Mouse (Mus musculus): ENCODE results near the gene Olfr390. TPM values are rescaled to one million over a fixed set of nuclear protein-coding genes. Genes with fewer than 3 reads are reported as not detected.

Olfr390 gene
- not detected in 2 replicates for polyA plus RNA-seq (2014; fragmentation: Nextera tagmentation; extraction: Ambion mirVana)

DNA sequence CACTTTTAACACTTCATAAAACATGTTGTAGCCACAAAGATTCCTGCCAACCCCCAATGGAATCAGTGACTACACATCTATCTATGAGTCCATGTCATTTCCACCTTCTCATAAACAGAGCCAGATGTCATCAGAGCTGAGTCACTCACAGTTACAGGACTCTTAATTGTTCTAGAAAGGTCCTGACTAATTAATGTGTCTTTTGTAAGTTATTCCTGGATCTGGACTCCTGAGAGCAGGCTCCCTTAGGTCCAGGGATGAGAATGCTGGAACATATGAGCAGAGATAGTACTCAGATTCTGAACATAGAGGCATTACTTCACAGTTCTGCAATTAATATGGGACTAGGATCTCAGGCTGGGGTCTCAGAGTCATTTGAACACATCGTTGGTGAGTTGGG is at the start of gene Olfr390:
Gene Olfr390, plus strand, starts transcription at position 301 of the 400 bp plus-strand sequence.
- DNase-seq (ENCODE audit: low spot score) (no peak), ATAC-seq (ENCODE audit: low FRiP score) (no peak)
- H3K27me3 ChIP-seq (ENCODE audit: control insufficient read depth, insufficient read depth, low read length): no peaks in the 10 kb centered on the region
- H3K36me3 ChIP-seq (ENCODE audit: control insufficient read depth, insufficient read depth, low read length): no peaks in the 10 kb centered on the region
- H3K9me3 ChIP-seq (ENCODE audit: control insufficient read depth, low read length): no peaks in the 10 kb centered on the region
- no peak within 1 kb of the TSS for H3K4me3 ChIP-seq (ENCODE audit: low read depth, low read length)
- WGBS: 62% methylated on average over 1 of the region's 1 CpGs
- no peak within 1 kb of the TSS for H3K27ac ChIP-seq (ENCODE audit: low read depth, low read length)
- no peaks in the 10 kb centered on the region for H3K4me1 ChIP-seq (replicated peaks; ENCODE audit: control insufficient read depth, insufficient read depth, low read length)
- H3K4me2 ChIP-seq (replicated peaks; ENCODE audit: low read depth, low read length): no peak within 1 kb of the TSS
- H3K9ac ChIP-seq (ENCODE audit: low read depth, low read length): no peak within 1 kb of the TSS

- Histone ChIP-seq H3K9me3 (ENCODE audit: control insufficient read depth, low read length) (no peaks in the 10 kb centered on the region; the same call in 1 of the 2 replicates), H3K4me2 (replicated peaks; ENCODE audit: low read depth, low read length) (no peak overlapping the region), H3K4me1 (replicated peaks; ENCODE audit: control insufficient read depth, insufficient read depth, low read length) (no peaks in the 10 kb centered on the region), H3K4me3 (ENCODE audit: low read depth, low read length) (no peak overlapping the region), H3K27ac (ENCODE audit: low read depth, low read length) (no peak overlapping the region), H3K36me3 (ENCODE audit: control insufficient read depth, insufficient read depth, low read length) (no peaks in the 10 kb centered on the region), H3K27me3 (ENCODE audit: control insufficient read depth, insufficient read depth, low read length) (no peaks in the 10 kb centered on the region), H3K9ac (ENCODE audit: low read depth, low read length) (no peak overlapping the region)
- DNase-seq (ENCODE audit: low spot score) (no peak), ATAC-seq (ENCODE audit: low FRiP score) (no peak)
Observed at GRCm38 (mm10) chr11:73759115-73759514, 23.6 kb upstream of the Olfr390 start.

- 88% methylated on average over 1 of the region's 1 CpGs for WGBS
- ATAC-seq (ENCODE audit: low FRiP score): no peak
- Histone ChIP-seq H3K9ac (ENCODE audit: low read depth, low read length) (no peak within 1 kb of the TSS), H3K27ac (ENCODE audit: low read depth, low read length) (no peak within 1 kb of the TSS), H3K27me3 (ENCODE audit: control insufficient read depth, insufficient read depth, low read length) (no peaks in the 10 kb centered on the region), H3K9me3 (ENCODE audit: control insufficient read depth, low read length) (no peaks in the 10 kb centered on the region), H3K4me1 (replicated peaks; ENCODE audit: control insufficient read depth, insufficient read depth, low read length) (no peaks in the 10 kb centered on the region), H3K4me3 (ENCODE audit: low read depth, low read length) (no peak within 1 kb of the TSS), H3K36me3 (ENCODE audit: control insufficient read depth, insufficient read depth, low read length) (no peaks in the 10 kb centered on the region), H3K4me2 (replicated peaks; ENCODE audit: low read depth, low read length) (no peak within 1 kb of the TSS)
- no peak for DNase-seq (ENCODE audit: low spot score)
Observed at GRCm38 (mm10) chr11:73780613-73781012, 2.2 kb upstream of the Olfr390 start, which contains the start of gene Olfr389. Gene Olfr389 (minus strand): TSS chr11:73780713.

DNA sequence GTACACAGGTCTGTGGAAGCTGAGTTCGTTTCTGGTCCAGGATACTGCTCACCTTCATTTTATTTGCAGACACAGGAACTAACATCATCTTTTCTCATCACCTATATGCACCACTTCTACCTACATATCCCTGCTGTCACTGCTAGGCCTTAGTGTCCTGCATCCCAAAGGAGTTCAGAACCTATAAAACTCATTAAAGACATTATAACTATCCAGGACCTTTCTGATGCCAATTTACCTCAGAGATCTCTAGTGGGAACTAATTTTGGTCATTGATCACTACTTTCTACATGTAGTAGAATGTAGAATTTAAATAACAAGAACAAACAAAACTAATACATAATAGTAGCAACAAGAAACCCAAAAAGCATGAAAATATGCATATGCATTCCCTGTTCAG is 20.2 kb downstream of the Olfr390 start, which contains the start of gene Olfr391-ps:
Gene Olfr391-ps, minus strand, starts transcription at position 101 of the 400 bp plus-strand sequence.
- Histone ChIP-seq H3K4me2 (replicated peaks; ENCODE audit: low read depth, low read length) (no peak within 1 kb of the TSS), H3K27ac (ENCODE audit: low read depth, low read length) (no peak within 1 kb of the TSS), H3K36me3 (ENCODE audit: control insufficient read depth, insufficient read depth, low read length) (no peaks in the 10 kb centered on the region), H3K9me3 (ENCODE audit: control insufficient read depth, low read length) (no peaks in the 10 kb centered on the region), H3K27me3 (ENCODE audit: control insufficient read depth, insufficient read depth, low read length) (no peaks in the 10 kb centered on the region), H3K4me1 (replicated peaks; ENCODE audit: control insufficient read depth, insufficient read depth, low read length) (no peaks in the 10 kb centered on the region), H3K9ac (ENCODE audit: low read depth, low read length) (no peak within 1 kb of the TSS), H3K4me3 (ENCODE audit: low read depth, low read length) (no peak within 1 kb of the TSS)
- DNase-seq (ENCODE audit: low spot score) (no peak), ATAC-seq (ENCODE audit: low FRiP score) (no peak)
- 34% methylated on average over 1 of the region's 1 CpGs for WGBS

- 93% methylated on average over 1 of the region's 1 CpGs for WGBS
- no peak within 1 kb of the TSS for H3K27ac ChIP-seq (ENCODE audit: low read depth, low read length)
- H3K4me2 ChIP-seq (replicated peaks; ENCODE audit: low read depth, low read length): no peak within 1 kb of the TSS
- no peaks in the 10 kb centered on the region for H3K27me3 ChIP-seq (ENCODE audit: control insufficient read depth, insufficient read depth, low read length)
- no peak within 1 kb of the TSS for H3K9ac ChIP-seq (ENCODE audit: low read depth, low read length)
- DNase-seq (ENCODE audit: low spot score) (no peak), ATAC-seq (ENCODE audit: low FRiP score) (no peak)
- no peaks in the 10 kb centered on the region for H3K4me1 ChIP-seq (replicated peaks; ENCODE audit: control insufficient read depth, insufficient read depth, low read length)
- H3K9me3 ChIP-seq (ENCODE audit: control insufficient read depth, low read length): no peaks in the 10 kb centered on the region
- no peak within 1 kb of the TSS for H3K4me3 ChIP-seq (ENCODE audit: low read depth, low read length)
- H3K36me3 ChIP-seq (ENCODE audit: control insufficient read depth, insufficient read depth, low read length): no peaks in the 10 kb centered on the region
Observed at GRCm38 (mm10) chr11:73816949-73817348, 34.2 kb downstream of the Olfr390 start, which contains the start of gene Olfr392. Gene Olfr392 (minus strand): TSS chr11:73817049.

Other genes with a start within 250 kb of the Olfr390 start
- not detected in 2 replicates for gene Olfr385, start 190.0 kb upstream of the Olfr390 start, polyA plus RNA-seq (2014; fragmentation: Nextera tagmentation; extraction: Ambion mirVana)
- gene Olfr384, start 184.4 kb upstream of the Olfr390 start, polyA plus RNA-seq (2014; fragmentation: Nextera tagmentation; extraction: Ambion mirVana): not detected in 2 replicates
- not detected in 2 replicates for gene Zfp735, start 94.2 kb upstream of the Olfr390 start, polyA plus RNA-seq (2014; fragmentation: Nextera tagmentation; extraction: Ambion mirVana)
- gene Olfr389, start 2.3 kb upstream of the Olfr390 start, polyA plus RNA-seq (2014; fragmentation: Nextera tagmentation; extraction: Ambion mirVana): not detected in 2 replicates
- not detected in 2 replicates for gene Olfr391-ps, start 20.1 kb downstream of the Olfr390 start, polyA plus RNA-seq (2014; fragmentation: Nextera tagmentation; extraction: Ambion mirVana)
- gene Olfr392, start 34.1 kb downstream of the Olfr390 start, polyA plus RNA-seq (2014; fragmentation: Nextera tagmentation; extraction: Ambion mirVana): not detected in 2 replicates
- not detected in 2 replicates for gene Olfr393, start 68.5 kb downstream of the Olfr390 start, polyA plus RNA-seq (2014; fragmentation: Nextera tagmentation; extraction: Ambion mirVana)
- not detected in 2 replicates for gene Olfr394, start 107.8 kb downstream of the Olfr390 start, polyA plus RNA-seq (2014; fragmentation: Nextera tagmentation; extraction: Ambion mirVana)
- not detected in 2 replicates for gene Olfr395, start 126.3 kb downstream of the Olfr390 start, polyA plus RNA-seq (2014; fragmentation: Nextera tagmentation; extraction: Ambion mirVana)
- gene Olfr23, start 153.7 kb downstream of the Olfr390 start, polyA plus RNA-seq (2014; fragmentation: Nextera tagmentation; extraction: Ambion mirVana): not detected in 2 replicates
- gene Olfr397, start 177.9 kb downstream of the Olfr390 start, polyA plus RNA-seq (2014; fragmentation: Nextera tagmentation; extraction: Ambion mirVana): not detected in 2 replicates
- gene Olfr398, start 207.4 kb downstream of the Olfr390 start, polyA plus RNA-seq (2014; fragmentation: Nextera tagmentation; extraction: Ambion mirVana): not detected in 2 replicates

Measured in hindbrain, embryonic 11.5 days (tissue).